Comparison of ENCODE assay signal across 1 mouse cellular context in the genomic region with DNA sequence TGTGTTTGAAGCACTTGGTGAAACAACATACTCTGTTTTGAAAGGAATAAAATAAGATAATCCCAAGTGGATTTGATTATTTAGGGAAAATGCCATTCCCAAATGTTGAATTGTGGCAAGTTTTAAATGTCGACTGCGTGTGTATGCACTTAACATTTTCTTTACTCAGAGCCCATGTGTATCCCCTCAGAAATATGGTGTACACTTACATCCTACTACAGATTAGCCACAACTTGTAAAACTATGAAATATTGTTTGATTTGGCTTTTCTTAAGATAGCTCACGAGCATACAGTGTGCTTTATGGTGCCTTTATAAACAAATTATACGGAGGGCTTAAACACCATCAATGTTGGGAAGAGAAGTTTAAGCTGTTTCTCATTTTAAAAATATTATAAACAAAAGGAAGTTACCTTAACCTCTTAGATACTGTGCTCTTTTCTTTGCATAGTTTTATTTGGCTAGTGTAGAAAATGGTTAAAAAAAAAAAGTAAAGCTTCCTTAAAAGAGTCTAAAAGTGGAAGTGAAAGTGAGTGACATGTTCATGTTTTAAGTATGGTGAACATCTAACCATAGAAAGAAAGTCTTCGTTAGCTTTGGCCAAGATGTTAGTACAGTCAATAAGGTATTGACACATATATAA.
A peak's percentile ranks its signal among the peaks of the same experiment; 100 is the strongest.
TF ChIP-seq lines count a peak whose summit lies in the region.

No protein-coding gene starts in this region.

TF ChIP-seq in CH12.LX, 34 proteins besides CTCF, POLR2A, EP300 and RAD21 (continued from another document):
- TF ChIP-seq MEF2A (IDR thresholded peaks at IDR 0.05; ENCODE audit: borderline replicate concordance, low read depth, low read length) = no peak
- no peak for TF ChIP-seq GABPA (IDR thresholded peaks at IDR 0.05; ENCODE audit: insufficient replicate concordance, low read depth, low read length)
- TF ChIP-seq MXI1 (IDR thresholded peaks at IDR 0.05; ENCODE audit: low read depth, low read length) = no peak
- TF ChIP-seq ZMIZ1 (IDR thresholded peaks at IDR 0.05; ENCODE audit: low read depth, low read length) = no peak
- no peak; the same call in 1 of the 2 replicates for TF ChIP-seq JUN (IDR thresholded peaks at IDR 0.05; ENCODE audit: insufficient read depth, low read depth, low read length)
- 0 out of 2 replicates have a peak, but pooled peaks have one; percentile 52 for TF ChIP-seq BHLHE40 (IDR thresholded peaks at IDR 0.05; ENCODE audit: low read depth, low read length)
- no peak for TF ChIP-seq E2F4 (IDR thresholded peaks at IDR 0.05; ENCODE audit: insufficient replicate concordance, low read depth, low read length)
- no peak for TF ChIP-seq MAZ (IDR thresholded peaks at IDR 0.05; ENCODE audit: low read depth, low read length)
- no peak for TF ChIP-seq USF1 (IDR thresholded peaks at IDR 0.05; ENCODE audit: low read depth, low read length)
- no peak for TF ChIP-seq PAX5 (IDR thresholded peaks at IDR 0.05; ENCODE audit: low read length)
- no peak for TF ChIP-seq NELFE (IDR thresholded peaks at IDR 0.05; ENCODE audit: low read depth, low read length)
- TF ChIP-seq KAT2A (IDR thresholded peaks at IDR 0.05; ENCODE audit: insufficient replicate concordance, low read length) = no peak
- no peak for TF ChIP-seq USF2 (conservative IDR thresholded peaks at IDR 0.05; ENCODE audit: low read depth, low read length)
- no peak for TF ChIP-seq POLR2AphosphoS2 (IDR thresholded peaks at IDR 0.05; ENCODE audit: low read depth, low read length)
- peak; percentile 94 for TF ChIP-seq IRF4 (IDR thresholded peaks at IDR 0.05; ENCODE audit: low read depth, low read length)
